Mouse (Mus musculus): ENCODE measurements around the gene Zkscan4. TPM values are rescaled to one million over a fixed set of nuclear protein-coding genes. Genes with fewer than 3 reads are reported as not detected.
A peak's percentile ranks its signal among the peaks of the same experiment; 100 is the strongest.
"Not testable (repeated sequence)": the region's sequence is repeated elsewhere in the genome, so short reads cannot be mapped to it uniquely, and the experiment has no call there.

The Zkscan4 gene
- polyA plus RNA-seq (2017; shearing (Covaris generic)) = not detected

GRCm38 (mm10) chr13:21478759-21479670, at the start of gene Zkscan4, which contains the start of gene Gm10065:
TSS of gene Zkscan4 (plus strand) at chr13:21478907.
TSS of gene Gm10065 (minus strand) at chr13:21479441.
- ATAC-seq = not testable (repeated sequence)

- ATAC-seq = no peak
These were observed 43.2 kb upstream of the Zkscan4 start for GRCm38 (mm10) chr13:21435476-21435875.

GRCm38 (mm10) chr13:21440503-21441206, 38.1 kb upstream of the Zkscan4 start, which contains the start of gene Pgbd1:
TSS of gene Pgbd1 (minus strand) at chr13:21441058.
- peak; percentile 86 for ATAC-seq

- no peak for ATAC-seq
These were observed 37.5 kb upstream of the Zkscan4 start for GRCm38 (mm10) chr13:21441207-21441572.

GRCm38 (mm10) chr13:21446796-21447195, 31.9 kb upstream of the Zkscan4 start:
- ATAC-seq = no peak

- ATAC-seq = no peak
These were observed 30.7 kb upstream of the Zkscan4 start for GRCm38 (mm10) chr13:21447856-21448614.

- ATAC-seq = peak; percentile 13
These were observed 25.7 kb upstream of the Zkscan4 start for GRCm38 (mm10) chr13:21453042-21453441.

GRCm38 (mm10) chr13:21453449-21453848, 25.3 kb upstream of the Zkscan4 start, which contains the start of gene Zscan26:
TSS of gene Zscan26 (minus strand) at chr13:21453730.
- ATAC-seq = peak; percentile 94

- no peak for ATAC-seq
These were observed 24.6 kb upstream of the Zkscan4 start for GRCm38 (mm10) chr13:21454133-21454532.

- ATAC-seq = no peak
These were observed 22.4 kb upstream of the Zkscan4 start for GRCm38 (mm10) chr13:21456347-21456746.

- ATAC-seq = not testable (repeated sequence)
These were observed 16.2 kb upstream of the Zkscan4 start for GRCm38 (mm10) chr13:21462516-21462915.

GRCm38 (mm10) chr13:21467336-21467735, 11.4 kb upstream of the Zkscan4 start:
- no peak for ATAC-seq

- peak; percentile 89 for ATAC-seq
These were observed 10.4 kb upstream of the Zkscan4 start, which contains the start of gene Nkapl for GRCm38 (mm10) chr13:21468061-21469019. TSS of gene Nkapl (minus strand) at chr13:21468509.

- no peak for ATAC-seq
These were observed 9.6 kb upstream of the Zkscan4 start for GRCm38 (mm10) chr13:21469097-21469496.

- ATAC-seq = no peak
These were observed 6.3 kb upstream of the Zkscan4 start for GRCm38 (mm10) chr13:21472427-21472826.

- ATAC-seq = no peak
These were observed 8.2 kb downstream of the Zkscan4 start for GRCm38 (mm10) chr13:21486881-21487280.

GRCm38 (mm10) chr13:21492847-21493246, 14.1 kb downstream of the Zkscan4 start:
- no peak for ATAC-seq

- ATAC-seq = no peak
These were observed 16.4 kb downstream of the Zkscan4 start, which contains the start of gene AK157302 for GRCm38 (mm10) chr13:21495080-21495479. TSS of gene AK157302 (plus strand) at chr13:21495223.

GRCm38 (mm10) chr13:21501182-21501581, 22.5 kb downstream of the Zkscan4 start, which contains the start of gene Gm11273:
TSS of gene Gm11273 (minus strand) at chr13:21501418.
- not testable (repeated sequence) for ATAC-seq

GRCm38 (mm10) chr13:21502296-21502695, 23.6 kb downstream of the Zkscan4 start:
- no peak for ATAC-seq

- ATAC-seq = peak; percentile 97
These were observed 27.5 kb downstream of the Zkscan4 start for GRCm38 (mm10) chr13:21506221-21506649.

Data from CD4-positive, CD25-positive, alpha-beta regulatory T cell, adult 4 months (primary cell).